Mouse (Mus musculus): ENCODE data around the gene Crtam. TPM values are rescaled to one million over a fixed set of nuclear protein-coding genes. Genes with fewer than 3 reads are reported as not detected.
A peak's percentile ranks its signal among the peaks of the same experiment; 100 is the strongest.

Crtam gene
- total and polyA plus RNA-seq, 2 experiments from 2014 or later: not detected

DNA sequence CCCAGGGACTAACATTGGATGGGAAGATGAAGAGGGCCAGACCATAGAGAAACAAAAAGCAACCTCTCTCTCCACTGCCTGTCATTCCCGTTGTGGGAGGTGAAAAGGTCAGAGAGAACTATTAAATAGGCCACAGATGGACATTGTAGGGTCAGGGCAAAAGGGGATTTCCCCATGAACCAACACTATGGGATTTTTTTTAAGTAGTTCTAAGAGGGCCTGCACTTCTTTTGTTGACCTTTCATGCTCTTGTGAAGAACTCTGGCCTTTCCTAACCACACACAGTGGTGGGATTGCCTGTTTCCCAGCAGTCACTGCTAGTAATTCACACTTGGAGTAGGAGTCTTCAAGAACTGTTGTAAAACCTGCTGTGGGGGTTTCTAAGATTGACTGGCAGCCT is 3.4 kb upstream of the Crtam start:
- WGBS: 56% methylated on average over 1 of the region's 1 CpGs
- no peak for ATAC-seq (ENCODE audit: insufficient read depth, low read depth)
- H3K36me3 ChIP-seq (replicated peaks; ENCODE audit: control insufficient read depth, insufficient read depth, low read length): no peaks in the 10 kb centered on the region
- H3K9me3 ChIP-seq (replicated peaks; ENCODE audit: control insufficient read depth, low read length): no peaks in the 10 kb centered on the region
- no peaks in the 10 kb centered on the region for H3K4me1 ChIP-seq (ENCODE audit: control insufficient read depth, insufficient read depth)
- no peak overlapping the region for H3K4me2 ChIP-seq (ENCODE audit: low read depth, low read length)
- no peaks in the 10 kb centered on the region for H3K27me3 ChIP-seq (ENCODE audit: control insufficient read depth, insufficient read depth, low read length)
- no peak overlapping the region for H3K9ac ChIP-seq (replicated peaks; ENCODE audit: low read depth, low read length)
- no peak for DNase-seq (ENCODE audit: low spot score)
- H3K4me3 ChIP-seq (ENCODE audit: low read depth, low read length): no peak overlapping the region
- H3K27ac ChIP-seq (ENCODE audit: low read depth): no peak overlapping the region
- no peak for TF ChIP-seq CTCF (IDR thresholded peaks at IDR 0.05; ENCODE audit: low read depth)

DNA sequence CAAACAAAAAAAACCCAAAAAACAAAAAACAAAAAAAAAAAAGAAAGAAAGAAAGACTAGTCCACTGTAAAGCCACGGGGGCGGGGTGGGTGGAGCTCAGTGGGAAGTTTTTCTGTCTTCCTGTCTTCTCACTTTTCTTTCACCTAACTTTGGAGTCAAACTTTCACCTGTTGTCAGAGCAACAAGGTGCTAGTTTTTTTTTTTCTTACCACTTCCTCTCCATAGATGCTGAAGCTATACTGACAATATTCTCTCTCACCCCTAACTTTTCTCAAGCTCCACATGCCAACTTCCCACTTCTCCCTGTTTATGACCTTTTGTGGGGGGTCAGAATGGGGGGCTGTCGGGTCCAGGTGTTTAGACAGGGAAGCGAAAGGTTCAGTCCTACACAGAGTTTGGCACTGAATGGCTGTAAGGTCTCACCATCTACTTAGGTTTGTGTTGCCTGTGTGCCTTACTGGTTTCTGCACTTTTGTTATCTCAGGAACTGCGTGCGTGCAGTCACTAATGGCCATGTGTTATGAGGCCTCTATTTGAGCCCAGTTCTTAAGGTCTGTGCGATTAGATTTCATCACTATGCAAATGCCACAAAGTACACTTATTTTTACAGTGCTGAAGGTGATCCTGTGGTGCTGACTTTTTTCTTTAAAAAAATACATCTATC is 7.2 kb downstream of the Crtam start:
- Histone ChIP-seq H3K9ac (replicated peaks; ENCODE audit: low read depth, low read length) (no peak overlapping the region), H3K27ac (ENCODE audit: low read depth) (no peak overlapping the region), H3K9me3 (replicated peaks; ENCODE audit: control insufficient read depth, low read length) (no peaks in the 10 kb centered on the region), H3K27me3 (ENCODE audit: control insufficient read depth, insufficient read depth, low read length) (no peaks in the 10 kb centered on the region), H3K36me3 (replicated peaks; ENCODE audit: control insufficient read depth, insufficient read depth, low read length) (no peaks in the 10 kb centered on the region), H3K4me3 (ENCODE audit: low read depth, low read length) (no peak overlapping the region), H3K4me1 (ENCODE audit: control insufficient read depth, insufficient read depth) (no peaks in the 10 kb centered on the region), H3K4me2 (ENCODE audit: low read depth, low read length) (no peak overlapping the region)
- ATAC-seq (ENCODE audit: insufficient read depth, low read depth) (no peak), DNase-seq (ENCODE audit: low spot score) (no peak)
- TF ChIP-seq EP300 (IDR thresholded peaks at IDR 0.05; ENCODE audit: low read depth): no peak
- no peak for TF ChIP-seq CTCF (IDR thresholded peaks at IDR 0.05; ENCODE audit: low read depth)
- WGBS: 78% methylated on average over 7 of the region's 7 CpGs

DNA sequence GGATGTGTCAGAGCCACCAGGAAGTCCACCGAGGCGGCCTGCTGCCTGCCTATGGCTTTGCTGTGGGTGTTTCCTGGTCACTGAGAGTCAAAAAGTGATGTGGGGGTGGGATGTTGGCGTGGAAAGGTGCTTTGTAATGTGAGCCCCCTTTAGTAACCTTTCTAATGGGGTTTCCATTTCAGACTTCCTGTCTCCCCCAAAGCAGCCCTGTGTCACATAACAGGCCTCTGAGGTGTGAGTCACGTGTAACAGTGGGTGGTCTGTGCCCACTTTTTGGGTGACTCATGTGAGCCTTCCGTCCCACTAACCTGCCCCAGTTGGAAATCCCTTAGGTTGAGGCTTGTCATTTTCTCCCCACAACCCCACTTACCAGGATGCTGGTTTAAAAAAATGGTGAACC is 10.4 kb downstream of the Crtam start:
- Histone ChIP-seq H3K9ac (replicated peaks; ENCODE audit: low read depth, low read length) (no peak overlapping the region), H3K9me3 (replicated peaks; ENCODE audit: control insufficient read depth, low read length) (no peaks in the 10 kb centered on the region), H3K4me2 (ENCODE audit: low read depth, low read length) (no peak overlapping the region), H3K27me3 (ENCODE audit: control insufficient read depth, insufficient read depth, low read length) (no peaks in the 10 kb centered on the region), H3K36me3 (replicated peaks; ENCODE audit: control insufficient read depth, insufficient read depth, low read length) (no peaks in the 10 kb centered on the region), H3K27ac (ENCODE audit: low read depth) (no peak overlapping the region), H3K4me1 (ENCODE audit: control insufficient read depth, insufficient read depth) (no peaks in the 10 kb centered on the region), H3K4me3 (ENCODE audit: low read depth, low read length) (no peak overlapping the region)
- WGBS: 67% methylated on average over 5 of the region's 5 CpGs
- ATAC-seq (ENCODE audit: insufficient read depth, low read depth) (no peak), DNase-seq (ENCODE audit: low spot score) (no peak)
- TF ChIP-seq EP300 (IDR thresholded peaks at IDR 0.05; ENCODE audit: low read depth) (no peak), CTCF (IDR thresholded peaks at IDR 0.05; ENCODE audit: low read depth) (no peak)

DNA sequence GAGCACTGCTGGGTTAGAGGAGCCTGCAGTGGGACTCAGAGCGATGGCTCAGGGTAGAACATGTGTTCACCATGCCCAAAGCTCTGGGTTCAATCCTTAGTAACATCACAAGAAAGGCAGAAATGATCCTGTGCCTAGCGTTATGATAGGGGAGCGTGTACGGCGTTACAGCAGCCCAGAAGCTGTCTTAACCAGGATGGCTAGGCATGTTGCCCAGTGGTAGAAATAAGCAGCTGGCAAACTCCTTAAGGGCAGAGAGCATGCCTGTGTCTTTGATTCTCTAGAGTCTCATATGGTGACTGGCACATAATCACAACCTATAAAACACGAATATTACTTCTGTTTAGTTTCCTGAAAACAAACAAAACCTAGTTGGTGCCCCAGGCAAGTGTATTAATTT is 12.9 kb downstream of the Crtam start:
- Histone ChIP-seq H3K4me2 (ENCODE audit: low read depth, low read length) (no peak overlapping the region), H3K9me3 (replicated peaks; ENCODE audit: control insufficient read depth, low read length) (no peaks in the 10 kb centered on the region), H3K36me3 (replicated peaks; ENCODE audit: control insufficient read depth, insufficient read depth, low read length) (no peaks in the 10 kb centered on the region), H3K4me1 (ENCODE audit: control insufficient read depth, insufficient read depth) (no peaks in the 10 kb centered on the region), H3K4me3 (ENCODE audit: low read depth, low read length) (no peak overlapping the region), H3K27ac (ENCODE audit: low read depth) (no peak overlapping the region), H3K9ac (replicated peaks; ENCODE audit: low read depth, low read length) (no peak overlapping the region), H3K27me3 (ENCODE audit: control insufficient read depth, insufficient read depth, low read length) (no peaks in the 10 kb centered on the region)
- WGBS: 80% methylated on average over 6 of the region's 6 CpGs
- no peak for TF ChIP-seq EP300 (IDR thresholded peaks at IDR 0.05; ENCODE audit: low read depth)
- no peak for TF ChIP-seq CTCF (IDR thresholded peaks at IDR 0.05; ENCODE audit: low read depth)
- no peak for ATAC-seq (ENCODE audit: insufficient read depth, low read depth)
- no peak for DNase-seq (ENCODE audit: low spot score)

DNA sequence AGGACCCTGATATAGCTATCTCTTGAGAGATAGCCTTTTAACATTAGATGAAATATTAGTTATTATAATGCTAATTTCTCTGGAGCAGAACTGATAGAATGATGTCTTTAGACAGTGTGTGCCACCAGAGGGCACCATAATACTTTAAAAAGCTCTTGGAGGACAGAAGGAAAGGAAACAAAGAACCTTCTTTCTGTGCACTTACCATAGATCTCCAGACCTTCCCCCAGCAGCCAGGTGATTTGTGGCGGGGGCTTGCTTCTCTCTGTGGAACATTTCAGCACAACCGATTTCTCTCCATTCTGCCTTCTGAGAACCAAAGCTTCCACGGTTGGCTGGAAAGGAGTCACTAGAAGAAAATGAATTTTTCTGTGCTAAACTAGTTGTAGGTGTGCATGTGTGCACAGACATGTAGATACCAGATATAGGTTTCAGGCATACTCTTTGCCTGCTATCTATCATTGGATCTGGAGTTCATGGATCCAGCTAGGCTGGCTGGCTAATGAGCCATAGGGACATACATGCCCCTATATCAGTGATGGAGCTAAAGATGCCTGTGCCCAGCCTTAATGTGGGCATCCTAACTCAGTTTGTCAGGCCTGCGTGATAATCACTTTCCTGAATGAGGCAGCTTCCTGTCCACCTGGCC is 14.4 kb downstream of the Crtam start:
- ATAC-seq (ENCODE audit: insufficient read depth, low read depth) (no peak), DNase-seq (ENCODE audit: low spot score) (peak; percentile 73)
- Histone ChIP-seq H3K9ac (replicated peaks; ENCODE audit: low read depth, low read length) (no peak overlapping the region), H3K27ac (ENCODE audit: low read depth) (no peak overlapping the region), H3K27me3 (ENCODE audit: control insufficient read depth, insufficient read depth, low read length) (no peaks in the 10 kb centered on the region), H3K4me3 (ENCODE audit: low read depth, low read length) (no peak overlapping the region), H3K4me2 (ENCODE audit: low read depth, low read length) (no peak overlapping the region), H3K36me3 (replicated peaks; ENCODE audit: control insufficient read depth, insufficient read depth, low read length) (no peaks in the 10 kb centered on the region), H3K4me1 (ENCODE audit: control insufficient read depth, insufficient read depth) (no peaks in the 10 kb centered on the region), H3K9me3 (replicated peaks; ENCODE audit: control insufficient read depth, low read length) (no peaks in the 10 kb centered on the region)
- TF ChIP-seq CTCF (IDR thresholded peaks at IDR 0.05; ENCODE audit: low read depth) (peak; percentile 64), EP300 (IDR thresholded peaks at IDR 0.05; ENCODE audit: low read depth) (no peak)
- WGBS: 36% methylated on average over 4 of the region's 4 CpGs

DNA sequence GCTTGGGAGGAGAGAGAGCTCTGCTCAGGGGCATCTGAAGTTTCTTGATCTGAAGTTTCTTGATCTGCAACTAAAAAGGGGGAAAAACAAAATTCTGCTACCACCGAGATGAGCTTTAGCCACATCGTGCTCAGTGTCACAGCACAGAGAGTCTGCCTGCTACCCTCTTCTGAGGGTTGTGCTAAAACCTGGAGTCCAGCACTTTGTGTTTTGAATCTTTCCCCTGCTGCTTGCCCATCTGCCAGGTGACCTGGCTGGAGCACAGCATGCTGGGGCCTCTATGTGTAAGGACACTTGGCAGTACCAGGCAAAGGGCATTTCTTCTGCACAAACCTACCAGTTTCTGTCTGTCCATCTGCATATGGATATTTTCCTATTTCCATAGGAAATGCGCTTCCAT is 20.1 kb downstream of the Crtam start:
- WGBS: 60% methylated on average over 3 of the region's 3 CpGs
- Histone ChIP-seq H3K27me3 (ENCODE audit: control insufficient read depth, insufficient read depth, low read length) (no peaks in the 10 kb centered on the region), H3K27ac (ENCODE audit: low read depth) (no peak overlapping the region), H3K4me1 (ENCODE audit: control insufficient read depth, insufficient read depth) (no peaks in the 10 kb centered on the region), H3K4me3 (ENCODE audit: low read depth, low read length) (no peak overlapping the region), H3K9me3 (replicated peaks; ENCODE audit: control insufficient read depth, low read length) (no peaks in the 10 kb centered on the region), H3K4me2 (ENCODE audit: low read depth, low read length) (no peak overlapping the region), H3K9ac (replicated peaks; ENCODE audit: low read depth, low read length) (no peak overlapping the region), H3K36me3 (replicated peaks; ENCODE audit: control insufficient read depth, insufficient read depth, low read length) (no peaks in the 10 kb centered on the region)
- DNase-seq (ENCODE audit: low spot score): no peak
- ATAC-seq (ENCODE audit: insufficient read depth, low read depth): no peak
- TF ChIP-seq CTCF (IDR thresholded peaks at IDR 0.05; ENCODE audit: low read depth): no peak
- TF ChIP-seq EP300 (IDR thresholded peaks at IDR 0.05; ENCODE audit: low read depth): no peak
